Mouse (Mus musculus) A20 (cell line): ENCODE measurements at regions not wholly inside any gene's neighbourhood (a gene's known extent, or its start where the extent isn't known, plus 50 kb on each side); places are given as distances from the start of the nearest gene placed in this dataset.
A peak's percentile ranks its signal among the peaks of the same experiment; 100 is the strongest.

Source experiments
- DNase-seq: peaks from one replicate; pipeline ENCODE4 v3.0.0-alpha.2; 2011; ENCODE audit warnings: low read depth, low spot score

GRCm38 (mm10) chr2:27812946-27813345 lies 73.3 kb upstream of the Col5a1 start:
- DNase-seq: no peak

- no peak for DNase-seq
Measured at GRCm38 (mm10) chr2:27813370-27813769, 72.9 kb upstream of the Col5a1 start.

- peak; percentile 2 for DNase-seq
Measured at GRCm38 (mm10) chr2:27818656-27819055, 67.6 kb upstream of the Col5a1 start.

GRCm38 (mm10) chr2:27826826-27827225 lies 59.4 kb upstream of the Col5a1 start:
- no peak for DNase-seq

GRCm38 (mm10) chr2:27827582-27827981 lies 58.6 kb upstream of the Col5a1 start:
- no peak for DNase-seq

GRCm38 (mm10) chr2:27828237-27828636 lies 58.0 kb upstream of the Col5a1 start:
- no peak for DNase-seq

- DNase-seq: no peak
Measured at GRCm38 (mm10) chr2:27829551-27829950, 56.7 kb upstream of the Col5a1 start.

GRCm38 (mm10) chr2:27834971-27835370 lies 51.3 kb upstream of the Col5a1 start:
- no peak for DNase-seq

- DNase-seq: no peak
Measured at GRCm38 (mm10) chr2:27835758-27836460, 50.3 kb upstream of the Col5a1 start.
